Mouse (Mus musculus) CH12.LX (cell line): Measurements from ENCODE around the gene Tgm2. TPM values are rescaled to one million over a fixed set of nuclear protein-coding genes. Genes with fewer than 3 reads are reported as not detected.

ENCODE experiments used
- DNase-seq: peaks from one replicate; pipeline ENCODE4 v3.0.0-alpha.2; 2013; ENCODE audit errors: extremely low read depth
- H3K27ac ChIP-seq: 2 replicates; pipeline ENCODE4 v1.5.1; 2012; ENCODE audit warnings: low read depth, mild to moderate bottlenecking, control low read depth, moderate library complexity; ENCODE audit not compliant: insufficient read depth
- H3K27me3 ChIP-seq: replicated peaks from 2 replicates; pipeline ENCODE3; 2012; ENCODE audit warnings: inconsistent platforms
- H3K36me3 ChIP-seq, 2 experiments: replicated peaks in 1 of 2; 2 replicates each; pipeline versions ENCODE3 to v1.6.1; 2012; ENCODE audit warnings: inconsistent platforms in 1 of 2, low read length in 1 of 2, mild to moderate bottlenecking in 1 of 2, mixed read lengths in 1 of 2, moderate library complexity in 1 of 2; ENCODE audit not compliant: control insufficient read depth in 1 of 2, insufficient read depth in 1 of 2
- H3K4me1 ChIP-seq, 2 experiments: 2 replicates each; pipeline ENCODE4 v1.6.1; 2012; ENCODE audit warnings: inconsistent platforms in 1 of 2, moderate library complexity in 1 of 2; ENCODE audit not compliant: insufficient read depth in 2 of 2, control insufficient read depth in 1 of 2
- H3K4me2 ChIP-seq: 2 replicates; pipeline ENCODE4 v1.6.1; 2012; ENCODE audit warnings: low read depth, mild to moderate bottlenecking, control low read depth; ENCODE audit not compliant: poor library complexity, insufficient read depth, severe bottlenecking
- H3K4me3 ChIP-seq, 3 experiments: fragments of 150-350 bp in 1 of 3; sonication (generic) in 1 of 3; replicated peaks in 1 of 3; 2 replicates each; pipeline versions ENCODE3 to v1.5.1; 2011 to 2012; ENCODE audit warnings: low read depth in 2 of 3, low read length in 2 of 3, mild to moderate bottlenecking in 2 of 3, moderate library complexity in 2 of 3, control low read depth in 1 of 3, improper control_type of control experiment in 1 of 3, inconsistent platforms in 1 of 3, mixed read lengths in 1 of 3; ENCODE audit not compliant: poor library complexity in 1 of 3
- H3K79me2 ChIP-seq: replicated peaks from 2 replicates; pipeline ENCODE4 v1.6.1; 2012; ENCODE audit warnings: mild to moderate bottlenecking, moderate library complexity; ENCODE audit not compliant: control insufficient read depth, poor library complexity, insufficient read depth, severe bottlenecking; ENCODE audit errors: extremely low read depth
- H3K9ac ChIP-seq: 2 replicates; pipeline ENCODE4 v1.6.1; 2012; ENCODE audit warnings: low read depth, mild to moderate bottlenecking, control low read depth, moderate library complexity; ENCODE audit not compliant: insufficient read depth
- H3K9me3 ChIP-seq: replicated peaks from 2 replicates; pipeline ENCODE3; 2012; ENCODE audit warnings: low read length, inconsistent platforms, mixed read lengths
- BHLHE40 ChIP-seq: IDR thresholded peaks from 2 replicates; pipeline ENCODE4 v1.6.1; 2011; ENCODE audit warnings: mild to moderate bottlenecking, low read depth, low read length, improper control_type of control experiment
- CHD1 ChIP-seq: IDR thresholded peaks from 2 replicates; pipeline ENCODE4 v1.6.1; 2012; ENCODE audit warnings: low read depth, low read length, improper control_type of control experiment, inconsistent platforms
- CTCF ChIP-seq, 2 experiments: IDR thresholded peaks in 1 of 2; conservative IDR thresholded peaks in 1 of 2; 2 replicates each; pipeline ENCODE4 v1.5.1; 2011 to 2012; ENCODE audit warnings: low read depth in 2 of 2, low read length in 2 of 2, improper control_type of control experiment in 1 of 2, inconsistent platforms in 1 of 2, mild to moderate bottlenecking in 1 of 2, moderate library complexity in 1 of 2
- E2F4 ChIP-seq: IDR thresholded peaks from 2 replicates; pipeline ENCODE4 v1.6.1; 2011; ENCODE audit warnings: low read depth, low read length, improper control_type of control experiment; ENCODE audit not compliant: insufficient replicate concordance
- ELF1 ChIP-seq: IDR thresholded peaks from 2 replicates; pipeline ENCODE4 v1.6.1; 2014; ENCODE audit warnings: low read depth, mild to moderate bottlenecking, inconsistent platforms, low read length, improper control_type of control experiment
- ETS1 ChIP-seq: conservative IDR thresholded peaks from 2 replicates; pipeline ENCODE4 v1.6.1; 2012; ENCODE audit warnings: low read depth, mild to moderate bottlenecking, inconsistent platforms, low read length, improper control_type of control experiment, moderate library complexity
- HCFC1 ChIP-seq: IDR thresholded peaks from 2 replicates; pipeline ENCODE4 v1.6.1; 2012; ENCODE audit warnings: low read depth, mild to moderate bottlenecking, inconsistent platforms, low read length, improper control_type of control experiment
- IRF4 ChIP-seq: IDR thresholded peaks from 2 replicates; pipeline ENCODE4 v1.6.1; 2014; ENCODE audit warnings: low read depth, mild to moderate bottlenecking, inconsistent platforms, low read length, improper control_type of control experiment
- KAT2A ChIP-seq: IDR thresholded peaks from 2 replicates; pipeline ENCODE4 v1.6.1; 2012; ENCODE audit warnings: low read length, improper control_type of control experiment, inconsistent platforms; ENCODE audit not compliant: insufficient replicate concordance
- MAZ ChIP-seq: IDR thresholded peaks from 2 replicates; pipeline ENCODE4 v1.6.1; 2012; ENCODE audit warnings: low read depth, mild to moderate bottlenecking, inconsistent platforms, low read length, improper control_type of control experiment, moderate library complexity
- MXI1 ChIP-seq: IDR thresholded peaks from 2 replicates; pipeline ENCODE4 v1.6.1; 2011; ENCODE audit warnings: mild to moderate bottlenecking, low read depth, low read length, improper control_type of control experiment
- POLR2AphosphoS2 ChIP-seq: IDR thresholded peaks from 2 replicates; pipeline ENCODE4 v1.6.1; 2011; ENCODE audit warnings: low read depth, low read length, improper control_type of control experiment
- USF2 ChIP-seq: conservative IDR thresholded peaks from 2 replicates; pipeline ENCODE4 v1.6.1; 2011; ENCODE audit warnings: low read depth, low read length, improper control_type of control experiment
- ZC3H11A ChIP-seq: IDR thresholded peaks from 2 replicates; pipeline ENCODE4 v1.6.1; 2012; ENCODE audit warnings: low read depth, mild to moderate bottlenecking, inconsistent platforms, low read length, improper control_type of control experiment
- ZKSCAN1 ChIP-seq: IDR thresholded peaks from 2 replicates; pipeline ENCODE4 v1.6.1; 2012; ENCODE audit warnings: low read depth, inconsistent platforms, low read length, improper control_type of control experiment, borderline replicate concordance
- ZMIZ1 ChIP-seq: IDR thresholded peaks from 2 replicates; pipeline ENCODE4 v1.6.1; 2012; ENCODE audit warnings: low read depth, mild to moderate bottlenecking, inconsistent platforms, low read length, improper control_type of control experiment
- ZNF384 ChIP-seq: IDR thresholded peaks from 2 replicates; pipeline ENCODE4 v1.6.1; 2012; ENCODE audit warnings: low read depth, low read length, improper control_type of control experiment, inconsistent platforms
- dilution Hi-C: fragments of 300-500 bp; cut with MboI; formaldehyde crosslinking; loops from 2 replicates; pipeline ENCODE4 v1.14.3; 2020; ENCODE audit warnings: low sequenced_read_pairs; ENCODE audit not compliant: extremely low pct_unique_long_range_greater_than_20kb, extremely low pct_ligation_motif_present
- in situ Hi-C: fragments of 300-500 bp; cut with MboI; formaldehyde crosslinking; loops from 3 replicates; pipeline ENCODE4 v1.14.3; 2019; ENCODE audit warnings: low sequenced_read_pairs, low pct_ligation_motif_present, low pct_unique_long_range_greater_than_20kb, mixed read lengths
- polyA plus RNA-seq: library from polyadenylated mRNA; unstranded; fragments of >175 nt; gene quantifications from 2 replicates; pipeline ENCODE4 v1.2.1, GENCODE M21; 2012; ENCODE audit warnings: low read depth; ENCODE audit not compliant: insufficient read length
- total RNA-seq, 2 experiments: library from RNA; depleted of rRNA; stranded (reverse); fragments of 300-350 nt in 1 of 2; fragments of >200 nt in 1 of 2; gene quantifications; 2 replicates each; pipeline ENCODE4 v1.2.3; 2012 to 2014

Tgm2 gene
- total and polyA plus RNA-seq, 3 experiments: 0.08 to 0.50 (median 0.21) TPM

DNA sequence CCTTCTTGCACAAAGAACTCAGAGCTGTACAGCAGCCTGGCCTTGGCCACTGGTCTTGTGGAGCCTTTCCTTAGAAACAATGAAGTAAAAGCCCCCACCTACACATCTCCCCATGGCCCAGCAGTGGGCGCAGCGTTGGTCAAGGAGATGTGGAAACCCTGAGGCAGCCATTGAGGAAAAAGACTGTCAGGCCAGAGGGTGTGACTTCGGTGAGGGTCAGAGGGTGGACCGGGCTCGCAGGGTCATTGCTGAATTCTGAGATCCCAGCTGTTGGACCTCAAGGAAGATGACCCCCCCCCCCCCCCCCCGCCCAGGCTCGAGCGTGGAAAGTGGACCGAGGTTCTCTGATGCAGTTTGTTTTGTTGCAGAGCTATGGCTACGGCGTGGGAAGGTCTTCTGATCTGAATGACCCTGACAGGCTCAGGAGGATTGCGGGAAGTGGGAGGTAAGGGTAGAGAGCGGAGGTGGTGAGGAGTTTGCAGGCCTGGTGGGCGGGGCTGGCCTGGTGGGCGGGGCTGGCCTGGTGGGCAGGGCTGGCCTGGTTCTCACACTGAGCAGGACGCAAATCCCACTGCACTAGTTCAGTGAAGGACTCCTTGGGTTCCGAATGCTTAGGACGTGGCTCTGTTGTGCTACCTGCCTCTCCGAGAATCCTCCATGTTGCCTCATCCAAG, 32.6 kb upstream of the Tgm2 start:
- no peak for DNase-seq
- H3K9ac ChIP-seq: no peak overlapping the region
- H3K79me2 ChIP-seq: no peaks in the 10 kb centered on the region
- no peak overlapping the region for H3K4me3 ChIP-seq
- H3K36me3 ChIP-seq: no peaks in the 10 kb centered on the region
- in situ Hi-C loops: no loop called here
- peaks cover 16 to 36% of the 10 kb centered on the region in 2 experiments for H3K4me1 ChIP-seq
- H3K4me2 ChIP-seq: no peak overlapping the region
- no peak for TF ChIP-seq CTCF (conservative IDR thresholded peaks at IDR 0.05 in 1 of 2, IDR thresholded peaks at IDR 0.05 in 1 of 2; ENCODE audit: low read depth in 2 of 2, low read length in 2 of 2)
- H3K27me3 ChIP-seq: peaks cover 40% of the 10 kb centered on the region
- H3K27ac ChIP-seq: no peak overlapping the region
- dilution Hi-C loops: no loop called here
- H3K9me3 ChIP-seq: peaks cover 12% of the 10 kb centered on the region

DNA sequence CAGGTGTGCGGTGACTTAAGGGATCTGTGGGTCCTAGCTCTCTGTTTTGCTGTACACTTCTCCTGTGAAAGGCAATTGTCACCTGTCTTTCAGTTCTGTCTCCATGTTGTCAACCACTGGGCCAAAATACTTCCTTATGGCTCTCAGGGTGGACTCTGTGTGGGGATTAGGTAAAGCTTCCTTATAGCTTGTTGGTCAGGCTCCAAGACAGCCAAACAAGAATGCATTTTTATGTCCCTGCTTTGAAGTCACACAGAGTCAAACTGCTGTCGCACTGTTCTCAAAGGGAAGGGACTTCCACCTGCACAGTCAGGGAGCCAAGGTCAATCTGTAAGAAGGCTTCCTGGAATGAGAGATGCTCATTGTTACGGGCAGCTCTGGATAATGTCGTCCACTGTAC, 31.9 kb upstream of the Tgm2 start:
- no peak for DNase-seq
- peaks cover 16 to 39% of the 10 kb centered on the region in 2 experiments for H3K4me1 ChIP-seq
- no peak overlapping the region for H3K4me2 ChIP-seq
- no peak overlapping the region for H3K27ac ChIP-seq
- no peaks in the 10 kb centered on the region for H3K36me3 ChIP-seq
- H3K9me3 ChIP-seq: peaks cover 12% of the 10 kb centered on the region
- H3K9ac ChIP-seq: no peak overlapping the region
- H3K27me3 ChIP-seq: peaks cover 39% of the 10 kb centered on the region
- no peak for TF ChIP-seq USF2
- TF ChIP-seq ZNF384: no peak
- no peak for TF ChIP-seq ZKSCAN1
- TF ChIP-seq HCFC1: no peak
- TF ChIP-seq ZMIZ1: no peak
- TF ChIP-seq ETS1: no peak
- TF ChIP-seq CTCF (conservative IDR thresholded peaks at IDR 0.05 in 1 of 2, IDR thresholded peaks at IDR 0.05 in 1 of 2; ENCODE audit: low read depth in 2 of 2, low read length in 2 of 2): no peak
- no peak for TF ChIP-seq MXI1
- no peak for TF ChIP-seq ELF1
- TF ChIP-seq ZC3H11A: no peak
- dilution Hi-C loops (no loop called here), in situ Hi-C loops (no loop called here)
- H3K79me2 ChIP-seq: no peaks in the 10 kb centered on the region
- no peak overlapping the region for H3K4me3 ChIP-seq

DNA sequence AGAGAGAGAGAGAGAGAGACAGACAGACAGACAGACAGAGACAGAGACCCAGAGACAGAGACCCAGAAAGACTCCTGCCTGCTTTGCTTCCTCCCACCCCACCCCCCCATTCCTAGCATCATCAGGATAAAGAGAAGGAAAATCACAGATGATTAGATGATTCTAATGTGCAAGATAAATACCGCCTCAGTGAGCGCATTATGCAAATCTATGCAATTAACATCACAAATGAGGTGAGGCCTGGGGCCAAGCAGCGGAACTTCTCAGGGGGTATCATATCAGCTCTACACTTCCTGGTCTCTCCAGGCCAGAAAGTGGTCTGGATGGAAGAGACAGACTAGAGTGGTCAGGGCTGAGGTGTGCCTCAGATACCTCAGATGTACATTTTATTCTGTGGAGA, 31.3 kb upstream of the Tgm2 start:
- Histone ChIP-seq H3K36me3 (no peaks in the 10 kb centered on the region), H3K27me3 (peaks cover 39% of the 10 kb centered on the region), H3K9me3 (peaks cover 12% of the 10 kb centered on the region), H3K4me2 (no peak overlapping the region), H3K79me2 (no peaks in the 10 kb centered on the region), H3K9ac (no peak overlapping the region), H3K4me3 (no peak overlapping the region), H3K27ac (no peak overlapping the region), H3K4me1 (peaks cover 16 to 39% of the 10 kb centered on the region in 2 experiments)
- TF ChIP-seq CHD1 (no peak), ZC3H11A (no peak), POLR2AphosphoS2 (no peak), MAZ (no peak), KAT2A (no peak), E2F4 (no peak), BHLHE40 (no peak), CTCF (conservative IDR thresholded peaks at IDR 0.05 in 1 of 2, IDR thresholded peaks at IDR 0.05 in 1 of 2; ENCODE audit: low read depth in 2 of 2, low read length in 2 of 2) (no peak), USF2 (no peak), IRF4 (no peak)
- no peak for DNase-seq
- in situ Hi-C loops (no loop called here), dilution Hi-C loops (no loop called here)
